Mouse (Mus musculus): Measurements from ENCODE around the gene Minpp1. TPM values are rescaled to one million over a fixed set of nuclear protein-coding genes. Genes with fewer than 3 reads are reported as not detected.

Minpp1 gene
- total and polyA plus RNA-seq, 2 experiments = 35.3 to 53.9 TPM

- Histone ChIP-seq H3K27me3 (ENCODE audit: control insufficient read depth, insufficient read depth, low read length) (no peaks in the 10 kb centered on the region), H3K4me3 (ENCODE audit: insufficient read depth, low read depth, low read length) (peak overlapping the region; percentile 6; the same call in 1 of the 2 replicates), H3K79me2 (ENCODE audit: control insufficient read depth, insufficient read depth, low read length) (no peaks in the 10 kb centered on the region), H3K27ac (replicated peaks; ENCODE audit: insufficient read depth, low read depth, low read length) (peak overlapping the region; percentile 64), H3K36me3 (ENCODE audit: control insufficient read depth, insufficient read depth, low read length) (no peaks in the 10 kb centered on the region), H3K9ac (ENCODE audit: low read depth, low read length) (peak overlapping the region; percentile 42; the same call in 1 of the 2 replicates), H3K4me1 (ENCODE audit: control insufficient read depth, insufficient read depth, low read length) (peaks cover 9% of the 10 kb centered on the region)
- peak; percentile 69 for DNase-seq (ENCODE audit: extremely low read depth, low read depth, low spot score)
- WGBS = 16% methylated on average over 12 of the region's 12 CpGs
- TF ChIP-seq POLR2A (IDR thresholded peaks at IDR 0.05; ENCODE audit: extremely low read depth, insufficient read depth, low read length) = no peak
- no peak for TF ChIP-seq CTCF (IDR thresholded peaks at IDR 0.05; ENCODE audit: low read depth, low read length)
Observed at GRCm38 (mm10) chr19:32476016-32476711, 9.4 kb upstream of the Minpp1 start.

DNA sequence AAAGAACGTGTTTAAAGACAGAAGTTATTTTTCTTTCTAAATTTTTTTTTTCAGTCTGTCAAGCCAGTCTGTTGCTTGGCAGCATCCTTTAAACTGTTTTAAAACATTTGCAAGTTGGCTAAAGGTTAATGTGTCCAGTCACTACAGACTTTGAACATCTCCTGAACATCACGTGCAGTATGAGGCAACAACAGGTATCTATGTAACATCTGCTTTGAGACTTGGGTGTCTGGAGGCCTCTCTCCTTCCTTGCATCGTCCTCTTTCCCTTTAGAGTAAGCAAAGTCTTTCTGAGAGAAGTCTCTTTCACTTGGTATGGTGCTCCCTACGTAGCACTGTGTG is 8.9 kb upstream of the Minpp1 start:
- peaks cover 12% of the 10 kb centered on the region for H3K4me1 ChIP-seq (ENCODE audit: control insufficient read depth, insufficient read depth, low read length)
- H3K4me3 ChIP-seq (ENCODE audit: insufficient read depth, low read depth, low read length) = no peak overlapping the region
- H3K36me3 ChIP-seq (ENCODE audit: control insufficient read depth, insufficient read depth, low read length) = no peaks in the 10 kb centered on the region
- TF ChIP-seq CTCF (IDR thresholded peaks at IDR 0.05; ENCODE audit: low read depth, low read length) (no peak), POLR2A (IDR thresholded peaks at IDR 0.05; ENCODE audit: extremely low read depth, insufficient read depth, low read length) (no peak)
- H3K9ac ChIP-seq (ENCODE audit: low read depth, low read length) = no peak overlapping the region
- peak overlapping the region; percentile 34; the same call in 1 of the 2 replicates for H3K27ac ChIP-seq (replicated peaks; ENCODE audit: insufficient read depth, low read depth, low read length)
- peak; percentile 99 for DNase-seq (ENCODE audit: extremely low read depth, low read depth, low spot score)
- H3K79me2 ChIP-seq (ENCODE audit: control insufficient read depth, insufficient read depth, low read length) = no peaks in the 10 kb centered on the region
- no peaks in the 10 kb centered on the region for H3K27me3 ChIP-seq (ENCODE audit: control insufficient read depth, insufficient read depth, low read length)
- 27% methylated on average over 4 of the region's 4 CpGs for WGBS

GRCm38 (mm10) chr19:32480255-32480654 is 5.3 kb upstream of the Minpp1 start:
- no peak for DNase-seq (ENCODE audit: extremely low read depth, low read depth, low spot score)
- TF ChIP-seq CTCF (IDR thresholded peaks at IDR 0.05; ENCODE audit: low read depth, low read length) (no peak), POLR2A (IDR thresholded peaks at IDR 0.05; ENCODE audit: extremely low read depth, insufficient read depth, low read length) (no peak)
- no peaks in the 10 kb centered on the region for H3K36me3 ChIP-seq (ENCODE audit: control insufficient read depth, insufficient read depth, low read length)
- H3K4me3 ChIP-seq (ENCODE audit: insufficient read depth, low read depth, low read length) = no peak overlapping the region
- 94% methylated on average over 5 of the region's 5 CpGs for WGBS
- peaks cover 18% of the 10 kb centered on the region for H3K4me1 ChIP-seq (ENCODE audit: control insufficient read depth, insufficient read depth, low read length)
- H3K9ac ChIP-seq (ENCODE audit: low read depth, low read length) = no peak overlapping the region
- no peaks in the 10 kb centered on the region for H3K27me3 ChIP-seq (ENCODE audit: control insufficient read depth, insufficient read depth, low read length)
- no peaks in the 10 kb centered on the region; the same call in 1 of the 2 replicates for H3K79me2 ChIP-seq (ENCODE audit: control insufficient read depth, insufficient read depth, low read length)
- H3K27ac ChIP-seq (replicated peaks; ENCODE audit: insufficient read depth, low read depth, low read length) = no peak overlapping the region

- Histone ChIP-seq H3K9ac (ENCODE audit: low read depth, low read length) (no peak overlapping the region), H3K79me2 (ENCODE audit: control insufficient read depth, insufficient read depth, low read length) (no peaks in the 10 kb centered on the region; the same call in 1 of the 2 replicates), H3K4me3 (ENCODE audit: insufficient read depth, low read depth, low read length) (no peak overlapping the region), H3K4me1 (ENCODE audit: control insufficient read depth, insufficient read depth, low read length) (peaks cover 17% of the 10 kb centered on the region), H3K36me3 (ENCODE audit: control insufficient read depth, insufficient read depth, low read length) (no peaks in the 10 kb centered on the region), H3K27ac (replicated peaks; ENCODE audit: insufficient read depth, low read depth, low read length) (peak overlapping the region; percentile 71), H3K27me3 (ENCODE audit: control insufficient read depth, insufficient read depth, low read length) (no peaks in the 10 kb centered on the region)
- DNase-seq (ENCODE audit: extremely low read depth, low read depth, low spot score) = no peak
- WGBS = 66% methylated on average over 8 of the region's 8 CpGs
- TF ChIP-seq POLR2A (IDR thresholded peaks at IDR 0.05; ENCODE audit: extremely low read depth, insufficient read depth, low read length) (no peak), CTCF (IDR thresholded peaks at IDR 0.05; ENCODE audit: low read depth, low read length) (no peak)
Observed at GRCm38 (mm10) chr19:32480791-32481442, 4.7 kb upstream of the Minpp1 start.

- Histone ChIP-seq H3K4me1 (ENCODE audit: control insufficient read depth, insufficient read depth, low read length) (peaks cover 11% of the 10 kb centered on the region), H3K36me3 (ENCODE audit: control insufficient read depth, insufficient read depth, low read length) (no peaks in the 10 kb centered on the region), H3K27ac (replicated peaks; ENCODE audit: insufficient read depth, low read depth, low read length) (peak overlapping the region; percentile 71; the same call in 1 of the 2 replicates), H3K79me2 (ENCODE audit: control insufficient read depth, insufficient read depth, low read length) (no peaks in the 10 kb centered on the region; the same call in 1 of the 2 replicates), H3K27me3 (ENCODE audit: control insufficient read depth, insufficient read depth, low read length) (no peaks in the 10 kb centered on the region), H3K9ac (ENCODE audit: low read depth, low read length) (no peak overlapping the region), H3K4me3 (ENCODE audit: insufficient read depth, low read depth, low read length) (no peak overlapping the region)
- WGBS = 11% methylated on average over 4 of the region's 4 CpGs
- TF ChIP-seq CTCF (IDR thresholded peaks at IDR 0.05; ENCODE audit: low read depth, low read length) (no peak), POLR2A (IDR thresholded peaks at IDR 0.05; ENCODE audit: extremely low read depth, insufficient read depth, low read length) (no peak)
- DNase-seq (ENCODE audit: extremely low read depth, low read depth, low spot score) = peak; percentile 95
Observed at GRCm38 (mm10) chr19:32481511-32481910, 4.1 kb upstream of the Minpp1 start.

Measured in liver, adult 2 months (tissue).